Mouse (Mus musculus) hindbrain, embryonic 12.5 days (tissue): ENCODE measurements at regions not wholly inside any gene's neighbourhood (a gene's known extent, or its start where the extent isn't known, plus 50 kb on each side); places are given as distances from the start of the nearest gene placed in this dataset.
"Not testable (repeated sequence)": the region's sequence is repeated elsewhere in the genome, so short reads cannot be mapped to it uniquely, and the experiment has no call there.

Source experiments
- ATAC-seq: fragments of 200-750 bp; cut with Nextera tagmentation; 2 replicates; pipeline ENCODE4 v1.8.0; 2017; ENCODE audit warnings: moderate TSS enrichment; ENCODE audit not compliant: low FRiP score
- H3K27ac ChIP-seq: fragments of 300-500 bp; sonication (generic); 2 replicates; pipeline ENCODE4 v1.5.1; 2016; ENCODE audit warnings: mild to moderate bottlenecking
- H3K27me3 ChIP-seq: fragments of 300-500 bp; sonication (generic); 2 replicates; pipeline ENCODE4 v1.6.1; 2016; ENCODE audit warnings: mild to moderate bottlenecking
- H3K36me3 ChIP-seq: fragments of 300-500 bp; sonication (generic); 2 replicates; pipeline ENCODE4 v1.6.1; 2016; ENCODE audit warnings: mild to moderate bottlenecking
- H3K4me1 ChIP-seq: fragments of 300-500 bp; sonication (generic); 2 replicates; pipeline ENCODE4 v1.6.1; 2016
- H3K4me2 ChIP-seq: fragments of 300-500 bp; sonication (generic); replicated peaks from 2 replicates; pipeline ENCODE4 v1.6.1; 2016; ENCODE audit warnings: mild to moderate bottlenecking
- H3K4me3 ChIP-seq: fragments of 300-500 bp; sonication (generic); 2 replicates; pipeline ENCODE4 v1.5.1; 2016; ENCODE audit warnings: mild to moderate bottlenecking
- H3K9ac ChIP-seq: fragments of 300-500 bp; sonication (generic); 2 replicates; pipeline ENCODE4 v1.6.1; 2016; ENCODE audit warnings: mild to moderate bottlenecking, moderate library complexity
- H3K9me3 ChIP-seq: fragments of 300-500 bp; sonication (generic); replicated peaks from 2 replicates; pipeline ENCODE4 v1.6.1; 2016; ENCODE audit warnings: mild to moderate bottlenecking
- WGBS: fragments of 180-500 bp; shearing (Covaris S2); methylation state at CpG from one replicate; pipeline ENCODE4 v1.1.7; 2016; 5-methylcytosine and 5-hydroxymethylcytosine counted together

DNA sequence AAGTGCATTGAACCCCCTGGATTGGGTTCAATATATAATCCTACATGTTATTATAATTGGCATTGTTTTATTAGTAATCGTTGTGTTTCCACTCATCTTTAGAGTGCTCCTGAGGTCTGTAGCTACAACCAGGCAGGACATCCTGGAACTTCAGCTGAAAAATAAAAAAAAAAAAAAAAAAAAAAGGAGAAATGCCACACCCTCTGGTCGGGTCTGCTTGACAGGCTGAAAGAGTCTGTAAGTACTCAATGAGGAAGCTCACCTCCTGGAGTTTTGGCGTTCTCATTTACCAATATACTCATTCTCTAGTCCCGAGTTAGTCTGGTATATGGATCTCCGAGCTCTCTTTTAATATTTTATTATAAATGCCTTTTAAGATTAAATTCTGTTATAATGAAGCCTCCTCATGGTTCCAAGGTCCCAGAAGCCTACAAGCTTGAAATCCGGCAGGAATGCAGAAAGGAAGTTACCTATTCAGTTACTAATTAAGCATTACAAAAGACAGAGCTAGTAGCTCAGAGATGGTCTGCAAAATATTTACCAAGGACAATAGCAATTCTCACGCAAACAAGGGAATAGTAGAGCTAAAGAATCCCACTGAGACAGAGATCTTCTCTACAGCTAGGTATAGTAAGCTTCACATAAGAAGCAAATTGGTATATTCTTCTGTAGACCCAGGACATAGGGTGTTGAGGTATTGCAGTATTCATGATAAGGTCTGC, 745.7 kb upstream of the Gm5150 start:
- Histone ChIP-seq H3K36me3 (no peaks in the 10 kb centered on the region), H3K4me2 (no peak overlapping the region), H3K27me3 (no peaks in the 10 kb centered on the region), H3K4me3 (no peak overlapping the region), H3K4me1 (no peaks in the 10 kb centered on the region), H3K27ac (no peak overlapping the region), H3K9me3 (no peaks in the 10 kb centered on the region; the same call in 1 of the 2 replicates), H3K9ac (no peak overlapping the region)
- 80% methylated on average over 7 of the region's 7 CpGs for WGBS
- no peak for ATAC-seq

DNA sequence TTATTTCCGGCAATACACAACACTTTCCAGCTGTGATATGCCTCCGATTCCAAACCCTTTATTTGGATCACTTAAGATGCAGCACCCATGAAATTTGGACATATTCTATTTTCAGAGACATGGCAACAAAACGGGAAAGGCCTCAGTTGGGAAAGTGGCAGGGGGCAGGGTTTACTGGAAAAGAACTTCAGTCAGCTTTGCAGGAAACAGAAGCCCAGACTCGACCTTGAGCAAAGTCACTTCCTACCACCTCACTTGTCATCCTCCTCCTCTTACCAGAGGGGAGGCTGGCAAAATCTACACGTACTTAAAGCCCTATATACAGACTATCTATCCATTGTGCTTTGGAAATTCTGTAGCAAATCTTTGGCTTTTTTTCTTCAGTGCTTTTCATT, 727.7 kb upstream of the Gm5150 start:
- WGBS = 66% methylated on average over 5 of the region's 5 CpGs
- ATAC-seq = no peak; the same call in 1 of the 2 replicates
- Histone ChIP-seq H3K4me2 (no peak overlapping the region), H3K9me3 (no peaks in the 10 kb centered on the region), H3K27me3 (no peaks in the 10 kb centered on the region), H3K4me1 (0 out of 2 replicates have a peak, but pooled peaks cover 4% of the 10 kb centered on the region), H3K27ac (no peak overlapping the region), H3K9ac (no peak overlapping the region), H3K36me3 (no peaks in the 10 kb centered on the region), H3K4me3 (no peak overlapping the region)

DNA sequence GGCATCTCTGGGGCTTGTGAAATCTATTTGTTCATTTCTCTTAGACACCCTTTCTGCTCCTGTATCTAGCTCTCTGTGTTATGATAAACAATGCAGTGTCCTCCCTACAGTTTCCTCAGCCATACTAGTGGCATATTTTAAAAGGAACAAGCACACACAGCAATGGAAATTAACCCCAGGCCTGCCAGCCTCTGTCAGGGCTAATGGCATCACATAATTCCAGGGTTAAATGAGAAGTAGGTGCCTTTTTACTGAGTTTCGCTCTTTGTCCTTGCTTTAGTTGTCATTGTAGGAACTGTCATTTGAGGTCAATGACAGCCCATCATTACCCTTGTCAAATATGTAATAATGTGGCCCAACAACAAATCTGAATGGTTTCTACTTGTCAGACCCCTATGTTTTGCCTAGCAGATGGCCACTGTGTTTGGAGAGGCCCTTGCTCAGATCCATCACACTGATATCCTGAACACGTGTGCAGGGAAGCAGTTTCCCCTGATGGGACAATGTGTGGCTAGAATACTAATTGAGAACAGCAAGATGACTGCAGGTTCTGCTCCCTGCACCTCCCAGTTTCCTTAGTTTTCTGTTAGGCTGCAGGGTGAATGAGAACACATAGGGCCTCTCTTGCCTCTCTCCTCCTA, 727.2 kb upstream of the Gm5150 start:
- Histone ChIP-seq H3K27ac (no peak overlapping the region), H3K9ac (no peak overlapping the region), H3K4me3 (no peak overlapping the region), H3K4me2 (no peak overlapping the region), H3K4me1 (0 out of 2 replicates have a peak, but pooled peaks cover 4% of the 10 kb centered on the region), H3K27me3 (no peaks in the 10 kb centered on the region), H3K36me3 (no peaks in the 10 kb centered on the region), H3K9me3 (no peaks in the 10 kb centered on the region)
- WGBS = 53% methylated on average over 2 of the region's 2 CpGs
- peak; percentile 82 for ATAC-seq

DNA sequence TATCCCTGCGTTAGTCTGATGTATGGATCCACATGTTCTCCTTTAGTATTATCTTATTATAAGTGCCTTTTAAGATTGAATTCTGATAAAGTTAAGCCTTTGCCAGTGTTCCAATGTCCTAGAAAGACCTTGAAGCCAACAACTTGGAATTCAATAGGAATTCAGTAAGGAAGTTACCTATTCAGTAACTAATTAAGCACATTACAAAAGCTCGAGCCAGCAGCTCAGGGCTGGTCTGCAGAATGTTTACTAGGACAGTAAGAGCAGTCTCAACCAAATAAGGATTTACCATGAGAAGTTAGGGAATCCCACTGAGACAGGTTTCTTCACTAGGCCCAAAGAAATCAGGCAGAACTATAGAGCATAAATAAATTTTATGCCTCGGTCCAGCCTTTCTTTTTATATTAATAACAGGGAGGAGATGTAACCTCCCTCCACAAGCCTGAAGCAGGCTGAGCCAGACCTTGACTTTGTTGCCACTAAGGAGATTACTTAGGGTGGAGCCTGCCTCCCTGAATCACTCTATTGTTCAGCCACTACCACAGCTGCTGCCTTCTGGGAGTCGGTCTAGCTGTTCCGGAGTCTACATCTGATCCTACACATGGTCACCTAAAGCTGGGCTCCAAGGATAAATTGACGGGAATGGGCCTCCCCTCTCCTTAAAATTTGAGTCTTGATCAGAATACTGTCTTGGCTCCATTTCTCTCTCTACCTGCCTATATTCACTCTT, 718.3 kb upstream of the Gm5150 start:
- WGBS = 86% methylated on average over 6 of the region's 6 CpGs
- not testable (repeated sequence) for ATAC-seq

DNA sequence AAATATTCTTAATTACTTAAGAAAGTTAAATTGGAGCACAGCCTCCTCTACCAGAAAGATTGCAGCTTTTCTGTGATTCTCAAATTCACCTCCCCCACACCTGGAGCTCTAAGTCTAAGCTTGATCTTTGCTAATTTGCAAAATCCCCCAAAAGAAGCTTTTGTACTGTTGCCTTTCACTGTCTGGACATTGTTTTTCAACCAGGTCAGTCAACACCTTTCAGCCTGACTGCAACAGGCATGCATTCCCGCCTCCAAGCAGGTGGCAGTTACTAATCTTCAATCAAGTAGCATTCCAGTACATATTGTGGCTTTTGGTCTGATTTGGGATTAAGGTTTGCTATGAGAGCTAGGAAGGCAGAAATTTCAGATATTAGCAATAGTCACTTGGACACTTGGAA, 717.4 kb upstream of the Gm5150 start:
- no peak for ATAC-seq
- H3K9me3 ChIP-seq = no peaks in the 10 kb centered on the region
- no peaks in the 10 kb centered on the region for H3K27me3 ChIP-seq
- H3K9ac ChIP-seq = no peak overlapping the region
- H3K4me2 ChIP-seq = no peak overlapping the region
- H3K36me3 ChIP-seq = no peaks in the 10 kb centered on the region
- no peak overlapping the region for H3K4me3 ChIP-seq
- 80% methylated on average over 1 of the region's 1 CpGs for WGBS
- no peaks in the 10 kb centered on the region for H3K4me1 ChIP-seq
- no peak overlapping the region for H3K27ac ChIP-seq

More for the DNA sequence above, 718.3 kb upstream of the Gm5150 start:
- H3K27me3 ChIP-seq, H3K36me3 ChIP-seq, H3K27ac ChIP-seq, H3K4me3 ChIP-seq, H3K4me2 ChIP-seq, H3K4me1 ChIP-seq, H3K9me3 ChIP-seq, H3K9ac ChIP-seq: not testable (repeated sequence)

DNA sequence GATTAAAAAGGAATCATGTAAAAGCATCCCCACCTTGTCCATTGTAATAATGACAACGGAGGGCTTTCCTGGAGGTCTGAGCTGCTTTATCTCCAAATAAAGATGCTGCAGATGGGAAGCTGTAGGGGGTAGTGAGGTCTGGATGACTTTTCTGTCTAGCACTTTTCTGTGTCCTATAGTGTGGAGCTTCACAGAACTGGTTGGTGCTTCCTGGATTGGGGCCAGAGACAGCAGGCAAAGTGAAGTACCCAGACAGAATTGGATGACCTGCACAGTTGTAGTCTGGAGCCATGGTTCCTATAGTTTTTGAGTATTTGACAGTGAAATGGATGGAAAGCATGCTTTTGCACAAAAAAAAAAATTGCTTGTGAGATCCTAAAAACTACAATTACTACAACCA, 684.7 kb upstream of the Gm5150 start:
- Histone ChIP-seq H3K4me1 (no peaks in the 10 kb centered on the region), H3K9me3 (no peaks in the 10 kb centered on the region), H3K4me2 (no peak overlapping the region), H3K27me3 (no peaks in the 10 kb centered on the region), H3K9ac (no peak overlapping the region), H3K4me3 (no peak overlapping the region), H3K36me3 (no peaks in the 10 kb centered on the region), H3K27ac (no peak overlapping the region)
- no peak for ATAC-seq
- 57% methylated on average over 1 of the region's 1 CpGs for WGBS

DNA sequence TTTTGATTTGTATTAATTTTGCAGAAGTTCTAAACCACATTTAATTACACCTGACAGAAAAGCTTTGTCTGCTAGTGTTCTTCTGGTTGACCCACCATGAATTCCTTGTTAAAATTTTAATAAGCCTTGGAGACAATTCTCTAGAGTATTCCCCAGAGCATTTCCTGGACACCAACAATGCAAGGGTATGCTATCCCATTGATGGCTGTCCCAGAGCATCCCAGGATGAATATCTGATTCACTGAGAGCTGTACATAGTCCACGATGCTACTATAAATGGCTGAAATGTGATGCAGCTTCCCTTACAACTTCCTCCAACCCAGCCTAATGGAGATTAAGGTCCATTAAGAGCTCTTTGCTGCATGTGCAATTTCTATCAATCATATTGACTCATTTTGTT, 682.7 kb upstream of the Gm5150 start:
- H3K36me3 ChIP-seq = no peaks in the 10 kb centered on the region
- 79% methylated on average over 1 of the region's 1 CpGs for WGBS
- 0 out of 2 replicates have a peak, but pooled peaks have one; percentile 13 for ATAC-seq
- no peaks in the 10 kb centered on the region for H3K4me1 ChIP-seq
- no peak overlapping the region for H3K27ac ChIP-seq
- H3K27me3 ChIP-seq = no peaks in the 10 kb centered on the region
- no peaks in the 10 kb centered on the region for H3K9me3 ChIP-seq
- no peak overlapping the region for H3K9ac ChIP-seq
- no peak overlapping the region for H3K4me3 ChIP-seq
- H3K4me2 ChIP-seq = no peak overlapping the region

DNA sequence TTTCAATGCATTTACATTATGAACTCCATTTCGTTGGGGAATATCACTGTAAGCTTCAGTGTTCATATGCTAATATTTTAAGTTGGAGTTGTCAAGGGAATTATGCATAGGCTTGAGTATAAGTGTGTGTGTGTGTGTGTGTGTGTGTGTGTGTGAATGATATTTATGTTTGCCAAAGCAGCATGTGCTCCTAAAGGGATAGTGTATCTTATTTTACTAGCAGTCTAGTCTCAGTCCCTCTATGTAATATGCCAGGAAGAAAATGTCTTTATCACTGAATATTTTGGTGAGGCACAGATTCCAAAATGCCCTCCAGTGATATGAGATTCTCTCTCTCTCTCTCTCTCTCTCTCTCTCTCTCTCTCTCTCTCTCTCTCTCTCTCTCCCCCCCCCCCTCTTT, 651.3 kb upstream of the Gm5150 start:
- ATAC-seq = no peak
- Histone ChIP-seq H3K27me3 (no peaks in the 10 kb centered on the region), H3K4me1 (no peaks in the 10 kb centered on the region), H3K4me2 (no peak overlapping the region), H3K9me3 (no peaks in the 10 kb centered on the region), H3K27ac (no peak overlapping the region), H3K36me3 (no peaks in the 10 kb centered on the region), H3K4me3 (no peak overlapping the region), H3K9ac (no peak overlapping the region)
- WGBS = 71% methylated on average over 1 of the region's 1 CpGs
